Mouse (Mus musculus) hindbrain, embryonic 14.5 days (tissue): ENCODE data around the gene Fgfr2. TPM values are rescaled to one million over a fixed set of nuclear protein-coding genes. Genes with fewer than 3 reads are reported as not detected.

ENCODE experiments used
- ATAC-seq: fragments of 200-750 bp; cut with Nextera tagmentation; 2 replicates; pipeline ENCODE4 v1.8.0; 2017; ENCODE audit warnings: moderate number of reproducible peaks, mild to moderate bottlenecking, moderate TSS enrichment, moderate library complexity; ENCODE audit not compliant: low FRiP score
- DNase-seq: peaks from one replicate; pipeline ENCODE4 v3.0.0-alpha.2; 2015; ENCODE audit warnings: low spot score
- H3K27ac ChIP-seq: fragments of 300-500 bp; sonication (generic); 2 replicates; pipeline ENCODE4 v1.5.1; 2014; ENCODE audit warnings: mild to moderate bottlenecking, moderate library complexity
- H3K27me3 ChIP-seq: fragments of 300-500 bp; sonication (generic); 2 replicates; pipeline ENCODE4 v1.6.1; 2014; ENCODE audit warnings: mild to moderate bottlenecking, low read length, mixed read lengths; ENCODE audit not compliant: control insufficient read depth, insufficient read depth
- H3K36me3 ChIP-seq: fragments of 300-500 bp; sonication (generic); replicated peaks from 2 replicates; pipeline ENCODE4 v1.6.1; 2014; ENCODE audit not compliant: control insufficient read depth, insufficient read depth
- H3K4me1 ChIP-seq: fragments of 300-500 bp; sonication (generic); replicated peaks from 2 replicates; pipeline ENCODE4 v1.6.1; 2014; ENCODE audit warnings: antibody characterized with exemption, low read length, mixed read lengths; ENCODE audit not compliant: control insufficient read depth, insufficient read depth
- H3K4me2 ChIP-seq: fragments of 300-500 bp; sonication (generic); replicated peaks from 2 replicates; pipeline ENCODE4 v1.6.1; 2014; ENCODE audit warnings: mild to moderate bottlenecking, moderate library complexity
- H3K4me3 ChIP-seq: fragments of 300-500 bp; sonication (generic); replicated peaks from 2 replicates; pipeline ENCODE4 v1.5.1; 2014; ENCODE audit warnings: mild to moderate bottlenecking, low read length
- H3K9ac ChIP-seq: fragments of 300-500 bp; sonication (generic); 2 replicates; pipeline ENCODE4 v1.6.1; 2014
- H3K9me3 ChIP-seq: fragments of 300-500 bp; sonication (generic); 2 replicates; pipeline ENCODE4 v1.6.1; 2016; ENCODE audit warnings: low read length; ENCODE audit not compliant: control insufficient read depth
- WGBS: fragments of 180-500 bp; shearing (Covaris S2); extraction: QIAGEN DNeasy Blood & Tissue Kit; methylation state at CpG from one replicate; pipeline ENCODE4 v1.1.7; 2014; 5-methylcytosine and 5-hydroxymethylcytosine counted together
- polyA plus RNA-seq: library from polyadenylated mRNA; unstranded; fragments of >200 nt; fragmentation: Nextera tagmentation; extraction: Ambion mirVana; gene quantifications from 2 replicates; pipeline ENCODE4 v1.2.1, GENCODE M21; 2014

Fgfr2 gene
- polyA plus RNA-seq, 1 experiment from 2014 or later: 43.5 TPM

GRCm38 (mm10) chr7:132475069-132475468 lies 648.1 kb downstream of the Fgfr2 start:
- no peak overlapping the region for H3K9ac ChIP-seq
- no peak overlapping the region for H3K4me2 ChIP-seq
- H3K27me3 ChIP-seq: no peaks in the 10 kb centered on the region
- ATAC-seq: no peak
- no peaks in the 10 kb centered on the region for H3K9me3 ChIP-seq
- WGBS: 22% methylated on average over 5 of the region's 5 CpGs
- H3K27ac ChIP-seq: no peak overlapping the region
- no peaks in the 10 kb centered on the region for H3K36me3 ChIP-seq
- peaks cover 11% of the 10 kb centered on the region for H3K4me1 ChIP-seq
- H3K4me3 ChIP-seq: no peak overlapping the region
- DNase-seq: no peak

- no peak for ATAC-seq
- no peak overlapping the region for H3K4me3 ChIP-seq
- peak; percentile 59 for DNase-seq
- H3K36me3 ChIP-seq: no peaks in the 10 kb centered on the region
- no peaks in the 10 kb centered on the region for H3K9me3 ChIP-seq
- H3K27me3 ChIP-seq: no peaks in the 10 kb centered on the region
- WGBS: 56% methylated on average over 3 of the region's 3 CpGs
- H3K27ac ChIP-seq: no peak overlapping the region
- no peaks in the 10 kb centered on the region for H3K4me1 ChIP-seq
- H3K9ac ChIP-seq: no peak overlapping the region
- no peak overlapping the region for H3K4me2 ChIP-seq
Observed at GRCm38 (mm10) chr7:132471327-132471726, 651.8 kb downstream of the Fgfr2 start.

- no peak overlapping the region for H3K4me3 ChIP-seq
Observed at GRCm38 (mm10) chr7:132468391-132468790, 654.8 kb downstream of the Fgfr2 start.

GRCm38 (mm10) chr7:132465897-132466296 lies 657.3 kb downstream of the Fgfr2 start:
- Histone ChIP-seq H3K4me3 (no peak overlapping the region), H3K36me3 (no peaks in the 10 kb centered on the region), H3K27me3 (no peaks in the 10 kb centered on the region), H3K9ac (no peak overlapping the region), H3K27ac (no peak overlapping the region), H3K4me1 (no peaks in the 10 kb centered on the region), H3K4me2 (no peak overlapping the region), H3K9me3 (no peaks in the 10 kb centered on the region)
- WGBS: 98% methylated on average over 5 of the region's 5 CpGs
- DNase-seq: no peak
- ATAC-seq: no peak

More at GRCm38 (mm10) chr7:132468391-132468790, 654.8 kb downstream of the Fgfr2 start:
- H3K4me1 ChIP-seq: no peaks in the 10 kb centered on the region
- no peak for ATAC-seq
- no peak overlapping the region for H3K9ac ChIP-seq
- no peak for DNase-seq
- H3K9me3 ChIP-seq: no peaks in the 10 kb centered on the region
- H3K27ac ChIP-seq: no peak overlapping the region
- H3K36me3 ChIP-seq: no peaks in the 10 kb centered on the region
- H3K4me2 ChIP-seq: no peak overlapping the region
- no peaks in the 10 kb centered on the region for H3K27me3 ChIP-seq

- no peak overlapping the region for H3K9ac ChIP-seq
- H3K36me3 ChIP-seq: no peaks in the 10 kb centered on the region
- WGBS: 87% methylated on average over 1 of the region's 1 CpGs
- no peak overlapping the region for H3K4me2 ChIP-seq
- H3K4me3 ChIP-seq: no peak overlapping the region
- no peaks in the 10 kb centered on the region for H3K27me3 ChIP-seq
- H3K27ac ChIP-seq: no peak overlapping the region
- H3K9me3 ChIP-seq: no peaks in the 10 kb centered on the region
- H3K4me1 ChIP-seq: no peaks in the 10 kb centered on the region
- DNase-seq (no peak), ATAC-seq (no peak)
Observed at GRCm38 (mm10) chr7:132464894-132465293, 658.3 kb downstream of the Fgfr2 start.

- H3K4me2 ChIP-seq: no peak overlapping the region
- DNase-seq (no peak), ATAC-seq (no peak)
Observed at GRCm38 (mm10) chr7:132458493-132458892, 664.7 kb downstream of the Fgfr2 start.

GRCm38 (mm10) chr7:132455071-132455720 lies 668.0 kb downstream of the Fgfr2 start:
- no peak for ATAC-seq

More at GRCm38 (mm10) chr7:132458493-132458892, 664.7 kb downstream of the Fgfr2 start:
- Histone ChIP-seq H3K9me3 (no peaks in the 10 kb centered on the region; the same call in 1 of the 2 replicates), H3K27ac (peak overlapping the region; percentile 10; the same call in 1 of the 2 replicates), H3K36me3 (no peaks in the 10 kb centered on the region), H3K9ac (no peak overlapping the region), H3K4me1 (0 out of 2 replicates have a peak, but pooled peaks cover 7% of the 10 kb centered on the region), H3K4me3 (no peak overlapping the region), H3K27me3 (no peaks in the 10 kb centered on the region)
- 27% methylated on average over 7 of the region's 7 CpGs for WGBS

GRCm38 (mm10) chr7:132449891-132450735 lies 673.0 kb downstream of the Fgfr2 start:
- DNase-seq (no peak), ATAC-seq (no peak)
- no peak overlapping the region for H3K4me2 ChIP-seq
- no peaks in the 10 kb centered on the region for H3K4me1 ChIP-seq
- H3K9ac ChIP-seq: no peak overlapping the region
- H3K4me3 ChIP-seq: no peak overlapping the region
- no peaks in the 10 kb centered on the region for H3K27me3 ChIP-seq
- peak overlapping the region; percentile 70 for H3K27ac ChIP-seq
- 49% methylated on average over 6 of the region's 6 CpGs for WGBS
- H3K9me3 ChIP-seq: no peaks in the 10 kb centered on the region; the same call in none of the 2 replicates
- no peaks in the 10 kb centered on the region for H3K36me3 ChIP-seq

More at GRCm38 (mm10) chr7:132455071-132455720, 668.0 kb downstream of the Fgfr2 start:
- H3K9ac ChIP-seq: no peak overlapping the region
- no peak overlapping the region for H3K4me2 ChIP-seq
- no peak overlapping the region for H3K4me3 ChIP-seq
- 0 out of 2 replicates have a peak, but pooled peaks cover 7% of the 10 kb centered on the region for H3K4me1 ChIP-seq
- 53% methylated on average over 11 of the region's 11 CpGs for WGBS
- no peaks in the 10 kb centered on the region for H3K27me3 ChIP-seq
- no peak for DNase-seq
- H3K27ac ChIP-seq: no peak overlapping the region; the same call in 1 of the 2 replicates
- no peaks in the 10 kb centered on the region for H3K36me3 ChIP-seq
- H3K9me3 ChIP-seq: no peaks in the 10 kb centered on the region; the same call in none of the 2 replicates

- DNase-seq (no peak), ATAC-seq (no peak)
- Histone ChIP-seq H3K4me3 (no peak overlapping the region), H3K4me2 (no peak overlapping the region), H3K36me3 (no peaks in the 10 kb centered on the region), H3K9ac (no peak overlapping the region), H3K27me3 (no peaks in the 10 kb centered on the region), H3K9me3 (no peaks in the 10 kb centered on the region; the same call in 1 of the 2 replicates), H3K4me1 (no peaks in the 10 kb centered on the region; the same call in 1 of the 2 replicates), H3K27ac (no peak overlapping the region)
- 94% methylated on average over 4 of the region's 4 CpGs for WGBS
Observed at GRCm38 (mm10) chr7:132448511-132449154, 674.5 kb downstream of the Fgfr2 start.
